Mouse (Mus musculus) activated CD4-positive, CD25-positive, alpha-beta regulatory T cell, adult 9 weeks (primary cell): ENCODE data around the gene Grwd1. TPM values are rescaled to one million over a fixed set of nuclear protein-coding genes. Genes with fewer than 3 reads are reported as not detected.

Experiments used
- polyA plus RNA-seq: library from polyadenylated mRNA; unstranded; fragments of 100-300 nt; shearing (Covaris generic); gene quantifications from one replicate; pipeline ENCODE4 v1.2.1, GENCODE M21; 2017

Gene Grwd1
- polyA plus RNA-seq, result 42.0 TPM

GRCm38 (mm10) chr7:45830427-45831127 is at the start of gene Grwd1:
Gene Grwd1, minus strand, starts transcription at chr7:45830944.

GRCm38 (mm10) chr7:45878278-45878677 is 47.5 kb upstream of the Grwd1 start, which contains the start of gene Grin2d:
Gene Grin2d, minus strand, starts transcription at chr7:45878378.

GRCm38 (mm10) chr7:45872624-45873023 is 41.9 kb upstream of the Grwd1 start, which contains the start of gene Kdelr1:
Gene Kdelr1, plus strand, starts transcription at chr7:45872772.

GRCm38 (mm10) chr7:45824598-45824997 is 6.1 kb downstream of the Grwd1 start, which contains the start of gene Kcnj14:
Gene Kcnj14, minus strand, starts transcription at chr7:45824782.

GRCm38 (mm10) chr7:45813787-45814779 is 16.7 kb downstream of the Grwd1 start, which contains the start of gene Cyth2:
Gene Cyth2, minus strand, starts transcription at chr7:45814581.

GRCm38 (mm10) chr7:45784524-45785372 is 46.0 kb downstream of the Grwd1 start, which contains the start of gene Sult2b1:
Gene Sult2b1, minus strand, starts transcription at chr7:45784669.

GRCm38 (mm10) chr7:45783511-45784091 is 47.1 kb downstream of the Grwd1 start, which contains the start of gene Lmtk3:
Gene Lmtk3, plus strand, starts transcription at chr7:45783738.

Other genes with a start within 250 kb of the Grwd1 start
- not detected for gene Fgf21, start 215.5 kb downstream of the Grwd1 start, polyA plus RNA-seq
- not detected for gene Fut1, start 213.7 kb downstream of the Grwd1 start, polyA plus RNA-seq
- 0.11 TPM for gene Izumo1, start 209.1 kb downstream of the Grwd1 start, polyA plus RNA-seq
- 1.2 TPM for gene Rasip1, start 203.5 kb downstream of the Grwd1 start, polyA plus RNA-seq
- gene Mamstr, start 191.0 kb downstream of the Grwd1 start, polyA plus RNA-seq, result 0.72 TPM
- gene Fut2, start 164.6 kb downstream of the Grwd1 start, polyA plus RNA-seq, result 0.17 TPM
- not detected for gene Ntn5, start 146.9 kb downstream of the Grwd1 start, polyA plus RNA-seq
- gene Sec1, start 136.5 kb downstream of the Grwd1 start, polyA plus RNA-seq, result 0.33 TPM
- gene Car11, start 131.1 kb downstream of the Grwd1 start, polyA plus RNA-seq, result 8.1 TPM
- gene Dbp, start 125.9 kb downstream of the Grwd1 start, polyA plus RNA-seq, result 12.6 TPM
- gene Rpl18, start 115.5 kb downstream of the Grwd1 start, polyA plus RNA-seq, result 1,812 TPM
- 37.7 TPM for gene Sphk2, start 112.9 kb downstream of the Grwd1 start, polyA plus RNA-seq
- not detected for gene Fam83e, start 109.7 kb downstream of the Grwd1 start, polyA plus RNA-seq
- not detected for gene Spaca4, start 105.1 kb downstream of the Grwd1 start, polyA plus RNA-seq
- not detected for gene Lmtk3, start 47.2 kb downstream of the Grwd1 start, polyA plus RNA-seq
- gene Sult2b1, start 46.3 kb downstream of the Grwd1 start, polyA plus RNA-seq, result 1.6 TPM
- 28.9 TPM for gene Cyth2, start 16.4 kb downstream of the Grwd1 start, polyA plus RNA-seq
- gene Kcnj14, start 6.2 kb downstream of the Grwd1 start, polyA plus RNA-seq, result not detected
- gene Kdelr1, start 41.8 kb upstream of the Grwd1 start, polyA plus RNA-seq, result 119 TPM
- gene Grin2d, start 47.4 kb upstream of the Grwd1 start, polyA plus RNA-seq, result not detected
- gene Syngr4, start 65.8 kb upstream of the Grwd1 start, polyA plus RNA-seq, result 0.39 TPM
- 7.9 TPM for gene Tmem143, start 66.0 kb upstream of the Grwd1 start, polyA plus RNA-seq
- gene Emp3, start 90.5 kb upstream of the Grwd1 start, polyA plus RNA-seq, result 689 TPM
- gene Ccdc114, start 93.1 kb upstream of the Grwd1 start, polyA plus RNA-seq, result 2.2 TPM
- gene Abcc6, start 199.4 kb upstream of the Grwd1 start, polyA plus RNA-seq, result not detected
- 22.0 TPM for gene Nomo1, start 202.8 kb upstream of the Grwd1 start, polyA plus RNA-seq